Mouse (Mus musculus): ENCODE results near the gene Krtap5-2.
"Not testable (repeated sequence)": the region's sequence is repeated elsewhere in the genome, so short reads cannot be mapped to it uniquely, and the experiment has no call there.

Krtap5-2 gene

GRCm38 (mm10) chr7:142175905-142176304 lies at the start of gene Krtap5-2:
TSS of gene Krtap5-2 (minus strand) at chr7:142176005.
- DNase-seq, result not testable (repeated sequence)

DNA sequence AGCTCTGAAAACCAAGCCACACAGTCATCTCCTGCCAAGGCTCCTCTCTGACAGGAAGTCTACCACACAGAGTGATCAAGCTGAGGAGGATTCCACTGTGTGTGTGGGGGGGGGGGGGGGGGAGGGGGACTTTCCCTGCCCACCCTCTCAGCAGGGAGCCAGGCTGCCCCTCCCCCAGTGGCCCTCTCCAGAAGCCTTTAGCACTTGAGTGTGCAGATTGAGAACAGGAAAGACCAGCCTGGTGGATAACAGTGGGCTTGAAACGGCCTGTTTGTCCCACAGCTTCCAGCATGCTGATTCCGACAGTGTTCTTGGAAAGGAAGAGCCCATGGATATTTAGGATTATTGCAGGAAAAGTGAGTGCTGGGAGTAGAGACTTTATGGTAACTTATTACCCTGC lies 48.7 kb upstream of the Krtap5-2 start:
- DNase-seq, result peak; percentile 20 to 25

DNA sequence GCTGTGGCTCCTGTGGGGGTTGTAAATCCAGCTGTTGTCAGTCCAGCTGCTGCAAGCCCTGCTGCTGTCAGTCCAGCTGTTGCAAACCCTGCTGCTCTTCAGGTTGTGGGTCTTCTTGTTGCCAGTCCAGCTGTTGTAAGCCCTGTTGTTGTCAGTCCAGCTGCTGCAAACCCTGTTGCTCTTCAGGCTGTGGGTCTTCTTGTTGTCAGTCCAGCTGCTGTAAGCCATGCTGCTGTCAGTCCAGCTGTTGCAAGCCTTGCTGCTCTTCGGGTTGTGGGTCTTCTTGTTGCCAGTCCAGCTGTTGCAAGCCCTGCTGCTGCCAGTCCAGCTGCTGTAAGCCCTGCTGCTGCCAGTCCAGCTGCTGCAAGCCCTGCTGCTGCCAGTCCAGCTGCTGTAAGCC lies 36.3 kb upstream of the Krtap5-2 start:
- not testable (repeated sequence) for DNase-seq

- no peak for DNase-seq
Observed at GRCm38 (mm10) chr7:142211559-142211958, 35.8 kb upstream of the Krtap5-2 start, which contains the start of gene Gm7579. TSS of gene Gm7579 (plus strand) at chr7:142211859.

DNA sequence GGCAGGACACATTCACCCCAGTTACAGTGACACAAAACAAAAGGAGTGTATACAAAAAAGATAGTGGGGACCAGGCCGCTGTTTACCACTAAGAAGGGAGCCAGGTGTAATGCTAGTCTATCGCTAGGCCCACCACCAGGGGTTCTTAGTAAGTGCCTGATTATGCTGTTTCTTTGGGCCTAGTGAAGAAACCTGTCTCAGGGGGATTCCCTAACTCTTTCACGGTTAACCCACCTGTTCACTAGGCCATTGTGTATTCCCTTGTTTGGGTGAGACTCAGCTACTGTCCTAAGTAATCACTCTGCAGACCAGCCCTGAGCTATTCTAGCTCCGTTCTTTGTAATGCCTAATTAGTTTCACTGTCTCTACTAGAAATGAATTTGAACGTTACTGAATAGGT lies 31.1 kb upstream of the Krtap5-2 start:
- not testable (repeated sequence) for DNase-seq

DNA sequence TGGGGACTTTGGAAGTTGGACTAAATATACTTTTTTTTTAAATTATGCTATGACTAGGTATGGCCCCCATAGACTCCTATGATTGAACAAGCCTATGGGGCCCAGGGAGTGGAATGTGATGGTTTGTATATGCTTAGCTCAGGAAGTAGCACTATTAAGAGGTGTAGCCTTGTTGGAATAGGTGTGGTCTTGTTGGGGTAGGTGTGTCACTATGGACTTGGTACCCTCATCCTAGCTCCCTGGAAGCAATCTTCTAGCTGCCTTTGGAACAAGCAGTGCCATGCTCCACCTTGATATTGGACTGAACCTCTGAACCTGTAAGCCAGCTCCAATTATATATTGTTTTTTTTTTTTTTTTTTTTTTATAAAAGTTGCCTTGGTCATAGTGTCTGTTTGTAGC lies 29.7 kb upstream of the Krtap5-2 start:
- no peak for DNase-seq

GRCm38 (mm10) chr7:142201064-142201463 lies 25.3 kb upstream of the Krtap5-2 start, which contains the start of gene Krtap5-3:
TSS of gene Krtap5-3 (plus strand) at chr7:142201364.
- no peak for DNase-seq

- no peak for DNase-seq
Observed at GRCm38 (mm10) chr7:142198748-142199147, 22.9 kb upstream of the Krtap5-2 start.

- no peak for DNase-seq
Observed at GRCm38 (mm10) chr7:142190289-142190688, 14.5 kb upstream of the Krtap5-2 start, which contains the start of gene Gm10153. TSS of gene Gm10153 (minus strand) at chr7:142190389.

DNA sequence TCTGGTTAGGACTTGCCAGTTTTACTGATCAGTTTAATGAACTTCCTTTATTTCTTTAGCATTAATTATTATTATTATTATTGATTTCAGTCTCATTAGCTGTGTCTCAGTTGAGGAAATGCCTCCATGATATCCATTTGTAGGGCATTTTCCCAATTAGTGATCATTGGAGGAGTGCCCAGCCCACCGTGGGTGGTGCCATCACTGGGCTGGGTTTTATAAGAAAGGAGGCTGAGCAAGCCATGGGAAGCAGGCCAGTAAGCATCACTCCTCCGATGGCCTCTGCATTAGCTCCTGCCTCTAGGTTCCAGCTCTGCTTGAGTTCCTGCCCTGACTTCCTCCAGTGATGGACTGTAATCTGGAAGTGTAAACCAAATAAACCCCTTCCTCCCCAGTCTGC lies 12.4 kb upstream of the Krtap5-2 start:
- peak; percentile 35 to 53 for DNase-seq

DNA sequence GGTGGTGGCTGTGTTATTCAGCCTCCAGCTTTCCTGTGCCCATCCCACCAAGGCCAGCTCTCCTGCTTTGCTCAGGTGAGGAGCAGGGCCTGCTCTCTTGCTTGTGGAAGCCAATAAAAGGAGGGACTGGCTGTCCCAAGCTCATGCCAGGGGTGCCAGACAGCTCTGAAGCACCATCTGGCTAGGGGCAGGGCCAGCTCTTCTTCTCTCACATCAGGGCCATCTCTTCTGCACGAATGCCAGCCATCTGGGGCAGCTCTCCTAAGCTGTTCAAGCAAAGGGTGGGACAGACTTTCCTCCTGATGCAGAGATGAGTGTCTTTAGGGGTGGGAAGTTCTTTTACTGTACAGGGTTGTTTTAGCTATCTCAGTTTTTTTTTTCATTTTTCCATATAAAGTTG lies 5.2 kb upstream of the Krtap5-2 start:
- DNase-seq, result peak; percentile 73 to 87

DNA sequence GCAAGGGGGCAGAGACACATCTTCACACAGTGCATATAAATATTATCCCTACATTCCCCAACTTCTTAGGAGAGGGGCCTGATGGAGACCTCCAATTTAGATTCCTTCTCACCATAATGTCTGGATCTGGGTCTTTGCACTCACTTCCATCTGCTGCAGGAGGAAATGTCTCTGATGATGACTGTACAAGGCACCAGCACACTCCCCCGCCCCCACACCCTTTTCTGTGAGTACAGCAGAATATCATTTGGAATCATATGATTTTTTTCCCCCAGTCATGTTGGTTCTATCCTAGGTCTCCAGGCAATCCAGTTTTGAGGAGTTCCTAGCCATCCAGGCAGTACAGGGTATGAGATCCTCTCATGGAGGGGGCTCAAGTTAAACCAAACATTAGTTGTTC lies 2.9 kb upstream of the Krtap5-2 start:
- DNase-seq, result no peak

DNA sequence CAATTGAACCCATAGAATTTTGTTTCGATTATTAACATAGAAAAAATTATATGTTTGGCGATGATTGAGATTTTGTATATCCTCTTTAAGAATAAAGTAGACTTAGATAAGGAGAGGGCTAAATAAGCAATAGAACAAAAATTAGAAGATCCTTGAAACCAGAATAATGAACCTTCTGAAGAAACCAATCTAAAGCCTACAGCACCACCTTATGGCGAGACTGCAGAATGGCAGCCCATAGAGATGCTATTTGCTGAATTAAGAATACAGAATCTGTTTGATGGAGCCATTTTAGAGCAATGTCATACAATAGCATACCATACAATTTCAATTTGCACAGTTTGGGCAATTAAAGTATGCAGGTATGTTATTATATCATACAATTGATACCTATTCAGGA lies 6.0 kb downstream of the Krtap5-2 start:
- DNase-seq, result peak; percentile 30 to 49

- not testable (repeated sequence) for DNase-seq
Observed at GRCm38 (mm10) chr7:142165639-142166038, 10.2 kb downstream of the Krtap5-2 start, which contains the start of gene Gm4553. TSS of gene Gm4553 (minus strand) at chr7:142165739.

DNA sequence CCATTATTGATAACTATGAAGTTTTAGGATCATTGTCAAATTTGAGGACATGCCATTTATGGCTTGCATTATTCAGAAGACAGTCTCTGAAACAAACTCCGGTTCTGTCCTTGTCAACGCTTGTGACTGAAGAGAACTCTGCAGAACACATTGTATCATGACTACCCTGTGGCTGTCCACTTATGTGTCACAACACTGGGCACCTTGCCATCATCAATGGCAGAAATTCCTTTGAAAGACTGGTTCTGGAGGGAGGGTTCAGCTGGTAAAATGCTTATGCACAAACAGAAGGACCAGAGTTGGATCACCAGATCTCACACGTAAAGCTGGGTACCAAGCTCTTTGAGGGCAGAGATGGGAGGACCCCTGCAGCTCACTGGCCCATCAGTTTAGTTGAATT lies 16.4 kb downstream of the Krtap5-2 start:
- DNase-seq, result no peak

DNA sequence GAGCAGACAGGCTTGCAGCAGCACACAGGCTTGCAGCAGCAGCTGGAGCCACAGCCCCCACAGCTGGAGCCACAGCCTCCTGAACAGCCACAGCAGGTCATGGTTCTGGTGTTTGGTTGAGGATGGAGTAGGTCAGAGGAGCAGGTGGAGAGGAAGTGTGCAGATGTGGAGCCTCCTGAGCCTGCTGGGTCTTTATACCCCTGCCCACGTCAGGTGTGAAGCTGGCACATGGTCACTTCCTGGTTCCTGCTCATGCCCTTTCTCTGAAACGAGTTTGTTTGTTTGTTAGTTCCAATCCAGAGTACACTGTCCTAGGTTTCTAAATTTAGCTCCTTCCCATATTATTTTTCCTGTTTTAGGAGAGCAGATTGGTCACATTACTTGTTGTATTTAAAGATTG lies 18.8 kb downstream of the Krtap5-2 start, which contains the start of gene Gm29735:
Gm29735 (minus strand) TSS at position 101 of the 400 bp plus-strand sequence.
- not testable (repeated sequence) for DNase-seq

DNA sequence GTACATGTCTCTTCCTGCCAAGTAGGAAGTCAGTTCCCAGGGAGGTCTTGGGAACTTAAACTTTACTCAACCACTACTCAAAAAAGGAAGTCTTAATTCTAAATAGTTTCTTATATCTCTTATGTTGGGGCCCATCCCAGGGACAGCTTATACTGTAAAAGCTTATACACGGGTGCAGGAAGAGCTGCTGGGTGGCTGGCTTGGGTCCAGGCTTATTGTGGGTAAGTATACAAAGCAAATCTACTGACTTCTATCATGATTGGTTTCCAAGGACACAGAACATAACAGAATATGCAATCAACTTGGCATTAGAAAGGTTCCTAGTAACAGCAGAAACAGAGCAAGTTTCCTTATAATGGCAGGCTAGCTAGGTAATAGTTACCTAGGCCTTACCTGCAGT lies 20.5 kb downstream of the Krtap5-2 start:
- DNase-seq, result no peak

- DNase-seq, result peak; percentile 45 to 67
Observed at GRCm38 (mm10) chr7:142152191-142152590, 23.6 kb downstream of the Krtap5-2 start.

DNA sequence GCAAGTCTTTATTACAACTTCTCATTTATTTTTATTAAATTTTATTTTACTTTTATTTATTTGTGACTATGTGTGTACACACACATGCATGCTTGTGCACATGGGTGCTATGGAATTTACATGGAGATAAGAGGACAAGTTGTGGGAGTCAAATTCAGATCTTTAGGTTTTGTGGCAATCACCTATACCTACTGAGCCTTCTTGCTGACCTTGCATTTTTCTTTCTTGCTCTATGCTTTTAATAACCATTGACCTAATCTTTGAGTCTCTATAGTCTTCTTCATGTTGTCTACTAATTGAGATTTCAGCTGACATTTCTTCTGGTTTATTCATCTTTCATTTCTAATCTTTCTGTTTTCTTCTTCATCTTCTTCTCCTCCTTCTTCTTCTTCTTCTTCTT lies 27.2 kb downstream of the Krtap5-2 start:
- DNase-seq, result no peak

GRCm38 (mm10) chr7:142146033-142146432 lies 29.8 kb downstream of the Krtap5-2 start:
- DNase-seq, result peak; percentile 79 to 87

- no peak for DNase-seq
Observed at GRCm38 (mm10) chr7:142145413-142145940, 30.3 kb downstream of the Krtap5-2 start.

- no peak for DNase-seq
Observed at GRCm38 (mm10) chr7:142144507-142144906, 31.3 kb downstream of the Krtap5-2 start, which contains the start of gene Gm45337. TSS of gene Gm45337 (minus strand) at chr7:142144607.

DNA sequence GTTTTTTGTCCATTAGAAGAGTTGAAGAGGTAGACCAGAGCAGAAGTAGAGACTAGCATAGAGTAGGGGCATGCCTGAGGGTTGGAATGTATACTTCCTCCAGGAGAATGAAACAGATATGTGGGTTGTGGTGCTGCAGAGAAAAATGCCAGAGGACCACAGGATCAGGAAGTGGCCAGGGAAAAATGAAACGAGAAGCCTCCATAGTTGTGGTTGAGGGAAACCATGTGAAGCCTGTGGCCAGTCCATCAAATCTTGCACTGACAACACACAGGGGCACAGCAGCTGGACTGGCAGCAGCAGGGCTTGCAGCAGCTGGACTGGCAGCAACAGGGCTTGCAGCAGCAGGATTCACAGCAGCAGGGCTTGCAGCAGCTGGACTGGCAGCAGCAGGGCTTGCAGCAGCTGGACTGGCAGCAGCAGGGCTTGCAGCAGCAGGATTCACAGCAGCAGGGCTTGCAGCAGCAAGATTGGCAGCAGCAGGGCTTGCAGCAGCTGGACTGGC lies 32.2 kb downstream of the Krtap5-2 start:
- DNase-seq, result not testable (repeated sequence)

DNA sequence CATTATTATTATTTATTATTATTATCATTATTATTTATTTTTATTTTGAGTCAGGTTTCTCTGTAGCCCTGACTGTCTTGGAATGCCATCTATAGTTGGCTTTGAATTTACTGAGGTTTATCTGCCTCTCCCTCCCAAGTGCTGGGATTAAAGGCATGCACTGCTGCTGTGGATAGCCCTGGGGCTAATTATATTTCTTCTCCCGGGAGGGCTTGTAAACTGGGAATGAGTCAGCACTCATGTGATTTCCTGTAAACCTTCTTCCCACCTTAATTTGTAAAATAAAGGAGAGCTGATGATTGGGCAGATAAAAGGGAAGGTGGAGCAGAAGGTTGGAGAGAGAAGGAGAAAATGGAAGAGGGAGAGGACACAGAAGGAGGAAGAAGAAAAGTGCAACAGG lies 35.1 kb downstream of the Krtap5-2 start:
- no peak for DNase-seq

DNA sequence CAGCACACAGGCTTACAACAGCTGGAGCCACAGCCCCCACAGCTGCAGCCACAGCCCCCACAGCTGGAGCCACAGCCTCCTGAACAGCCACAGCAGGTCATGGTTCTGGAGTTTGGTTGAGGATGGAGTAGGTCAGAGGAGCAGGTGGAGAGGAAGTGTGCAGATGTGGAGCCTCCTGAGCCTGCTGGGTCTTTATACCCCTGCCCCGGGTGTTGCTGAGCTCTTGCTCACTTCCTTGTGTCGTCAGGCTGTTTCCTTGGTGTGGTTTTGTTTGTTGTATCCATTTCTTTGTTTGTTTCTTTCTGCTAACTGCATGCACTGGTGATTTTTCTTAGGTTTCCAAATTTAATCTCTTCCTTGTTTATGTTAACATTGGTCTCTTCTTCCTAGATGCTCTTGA lies 39.9 kb downstream of the Krtap5-2 start, which contains the start of gene Gm39115:
Gm39115 (minus strand) TSS at position 101 of the 400 bp plus-strand sequence.
- not testable (repeated sequence) for DNase-seq
